Mouse (Mus musculus) liver, postnatal 0 days (tissue): ENCODE measurements at regions not wholly inside any gene's neighbourhood (a gene's known extent, or its start where the extent isn't known, plus 50 kb on each side); places are given as distances from the start of the nearest gene placed in this dataset.

ENCODE experiments used
- CTCF ChIP-seq: sonication (generic); IDR thresholded peaks from 2 replicates; pipeline ENCODE4 v1.5.1; 2016; ENCODE audit warnings: antibody characterized with exemption, low read depth
- EP300 ChIP-seq: IDR thresholded peaks from 2 replicates; pipeline ENCODE4 v1.6.1; 2016; ENCODE audit warnings: antibody characterized with exemption, low read depth, mild to moderate bottlenecking

DNA sequence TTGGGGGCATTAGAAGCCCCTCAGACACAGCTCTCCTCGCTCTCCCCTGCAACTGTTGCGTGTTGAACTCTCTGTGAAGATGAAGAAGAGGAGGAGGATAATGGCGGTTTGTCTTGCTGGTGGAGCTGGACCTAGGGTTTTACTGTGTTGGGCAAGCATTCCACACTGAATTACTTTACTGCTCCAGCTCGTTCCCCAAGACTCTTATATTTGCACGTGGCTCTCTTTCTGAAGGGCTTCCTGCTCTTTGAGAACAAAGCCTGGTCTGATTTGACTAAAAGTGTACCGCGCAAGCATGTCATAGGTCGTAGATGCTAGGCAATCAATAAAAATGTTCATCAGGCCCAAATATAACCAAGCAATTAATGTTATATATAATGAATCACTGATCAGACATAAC, 509.1 kb downstream of the Zfp704 start:
- TF ChIP-seq CTCF: no peak
- TF ChIP-seq EP300: no peak
